Mouse (Mus musculus): ENCODE data around the gene Gde1. TPM values are rescaled to one million over a fixed set of nuclear protein-coding genes. Genes with fewer than 3 reads are reported as not detected.

Gene Gde1
- polyA plus RNA-seq, 1 experiment from 2014 or later, result 204 TPM

- peak; percentile 94 for DNase-seq (ENCODE audit: low spot score)
- Histone ChIP-seq H3K4me1 (replicated peaks; ENCODE audit: control insufficient read depth, insufficient read depth) (peaks cover 3% of the 10 kb centered on the region; the same call in 1 of the 2 replicates), H3K27ac (replicated peaks) (no peak within 1 kb of the TSS), H3K9ac (ENCODE audit: low read length) (peak within 1 kb of the TSS; percentile 69), H3K4me2 (replicated peaks; ENCODE audit: low read depth) (peak within 1 kb of the TSS; percentile 91), H3K4me3 (ENCODE audit: low read depth, low read length) (peak within 1 kb of the TSS; percentile 76), H3K27me3 (ENCODE audit: control insufficient read depth, insufficient read depth, low read length) (no peaks in the 10 kb centered on the region), H3K36me3 (ENCODE audit: control insufficient read depth, insufficient read depth, low read length) (no peaks in the 10 kb centered on the region), H3K9me3 (ENCODE audit: control insufficient read depth, low read length) (no peaks in the 10 kb centered on the region)
- WGBS, result under 1% methylated on average over 47 of the region's 48 CpGs
- TF ChIP-seq EP300 (optimal IDR thresholded peaks at IDR 0.05) (no peak), CTCF (IDR thresholded peaks at IDR 0.05; ENCODE audit: low read depth) (peak; percentile 23)
- peak; percentile 95 for ATAC-seq (ENCODE audit: low FRiP score, low TSS enrichment)
These were observed 6.9 kb upstream of the Gde1 start, which contains the start of gene Ccp110 for GRCm38 (mm10) chr7:118712228-118713173. Gene Ccp110 (plus strand): TSS chr7:118712552.

DNA sequence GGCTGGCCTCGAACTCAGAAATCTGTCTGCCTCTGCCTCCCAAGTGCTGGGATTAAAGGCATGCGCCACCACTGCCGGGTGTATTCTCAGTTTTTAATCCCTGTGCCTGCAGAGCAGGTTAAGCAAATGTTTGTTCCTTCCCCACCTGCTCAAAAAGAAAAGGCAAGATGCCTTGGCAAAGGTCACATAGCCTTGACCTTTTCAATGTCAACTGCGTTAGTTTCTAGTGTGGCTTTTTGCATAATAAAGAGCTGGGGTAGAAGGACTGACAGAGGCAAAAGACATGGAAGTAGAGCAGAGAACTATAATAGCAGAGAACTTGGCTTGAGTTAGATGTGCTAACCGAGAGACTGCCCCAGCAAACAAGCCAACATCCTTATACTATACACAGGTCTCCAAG is 5.2 kb upstream of the Gde1 start:
- WGBS, result 56% methylated on average over 5 of the region's 5 CpGs
- Histone ChIP-seq H3K27me3 (ENCODE audit: control insufficient read depth, insufficient read depth, low read length) (no peaks in the 10 kb centered on the region), H3K27ac (replicated peaks) (no peak overlapping the region), H3K4me2 (replicated peaks; ENCODE audit: low read depth) (no peak overlapping the region), H3K4me1 (replicated peaks; ENCODE audit: control insufficient read depth, insufficient read depth) (peaks cover 3% of the 10 kb centered on the region), H3K9me3 (ENCODE audit: control insufficient read depth, low read length) (no peaks in the 10 kb centered on the region), H3K4me3 (ENCODE audit: low read depth, low read length) (no peak overlapping the region), H3K9ac (ENCODE audit: low read length) (no peak overlapping the region), H3K36me3 (ENCODE audit: control insufficient read depth, insufficient read depth, low read length) (no peaks in the 10 kb centered on the region)
- no peak for ATAC-seq (ENCODE audit: low FRiP score, low TSS enrichment)
- TF ChIP-seq CTCF (IDR thresholded peaks at IDR 0.05; ENCODE audit: low read depth) (no peak), EP300 (optimal IDR thresholded peaks at IDR 0.05) (no peak)
- DNase-seq (ENCODE audit: low spot score), result no peak

- Histone ChIP-seq H3K27ac (replicated peaks) (no peak overlapping the region), H3K27me3 (ENCODE audit: control insufficient read depth, insufficient read depth, low read length) (no peaks in the 10 kb centered on the region), H3K36me3 (ENCODE audit: control insufficient read depth, insufficient read depth, low read length) (no peaks in the 10 kb centered on the region), H3K9me3 (ENCODE audit: control insufficient read depth, low read length) (no peaks in the 10 kb centered on the region), H3K4me1 (replicated peaks; ENCODE audit: control insufficient read depth, insufficient read depth) (peaks cover 1% of the 10 kb centered on the region), H3K9ac (ENCODE audit: low read length) (no peak overlapping the region), H3K4me3 (ENCODE audit: low read depth, low read length) (no peak overlapping the region), H3K4me2 (replicated peaks; ENCODE audit: low read depth) (no peak overlapping the region)
- 68% methylated on average over 4 of the region's 4 CpGs for WGBS
- DNase-seq (ENCODE audit: low spot score), result peak; percentile 80
- TF ChIP-seq CTCF (IDR thresholded peaks at IDR 0.05; ENCODE audit: low read depth), result no peak
- TF ChIP-seq EP300 (optimal IDR thresholded peaks at IDR 0.05), result no peak
- ATAC-seq (ENCODE audit: low FRiP score, low TSS enrichment), result no peak
These were observed 2.4 kb upstream of the Gde1 start for GRCm38 (mm10) chr7:118708002-118708401.

DNA sequence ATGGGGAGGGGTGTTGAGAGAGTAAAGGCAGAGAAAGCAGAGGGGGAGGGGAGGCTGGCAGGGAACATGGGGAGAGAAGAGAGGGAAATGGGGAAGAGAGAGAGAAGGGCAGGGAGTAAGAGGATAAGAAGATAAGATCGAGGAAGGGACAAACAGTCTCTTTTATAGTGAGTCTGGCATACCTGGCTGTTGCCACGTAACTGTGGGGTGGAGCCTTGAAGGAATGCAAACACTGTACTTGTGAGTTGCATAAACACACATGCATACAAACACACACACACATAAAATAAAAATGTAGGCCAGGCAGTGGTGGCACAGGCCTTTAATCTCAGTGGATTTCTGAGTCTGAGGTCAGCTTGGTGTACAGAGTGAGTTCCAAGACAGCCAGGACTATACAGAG is 1.6 kb upstream of the Gde1 start:
- 51% methylated on average over 2 of the region's 2 CpGs for WGBS
- H3K27ac ChIP-seq (replicated peaks), result no peak overlapping the region; the same call in 1 of the 2 replicates
- ATAC-seq (ENCODE audit: low FRiP score, low TSS enrichment) (peak; percentile 13; the same call in 1 of the 2 replicates), DNase-seq (ENCODE audit: low spot score) (peak; percentile 66)
- no peaks in the 10 kb centered on the region for H3K36me3 ChIP-seq (ENCODE audit: control insufficient read depth, insufficient read depth, low read length)
- H3K4me2 ChIP-seq (replicated peaks; ENCODE audit: low read depth), result no peak overlapping the region
- H3K4me3 ChIP-seq (ENCODE audit: low read depth, low read length), result no peak overlapping the region
- H3K9ac ChIP-seq (ENCODE audit: low read length), result no peak overlapping the region
- H3K27me3 ChIP-seq (ENCODE audit: control insufficient read depth, insufficient read depth, low read length), result no peaks in the 10 kb centered on the region
- no peaks in the 10 kb centered on the region; the same call in none of the 2 replicates for H3K4me1 ChIP-seq (replicated peaks; ENCODE audit: control insufficient read depth, insufficient read depth)
- no peaks in the 10 kb centered on the region for H3K9me3 ChIP-seq (ENCODE audit: control insufficient read depth, low read length)
- no peak for TF ChIP-seq CTCF (IDR thresholded peaks at IDR 0.05; ENCODE audit: low read depth)

GRCm38 (mm10) chr7:118706488-118706887 is 910 bp upstream of the Gde1 start:
- ATAC-seq (ENCODE audit: low FRiP score, low TSS enrichment) (no peak), DNase-seq (ENCODE audit: low spot score) (no peak)
- Histone ChIP-seq H3K9ac (ENCODE audit: low read length) (no peak overlapping the region), H3K27me3 (ENCODE audit: control insufficient read depth, insufficient read depth, low read length) (no peaks in the 10 kb centered on the region), H3K4me1 (replicated peaks; ENCODE audit: control insufficient read depth, insufficient read depth) (no peaks in the 10 kb centered on the region; the same call in none of the 2 replicates), H3K27ac (replicated peaks) (peak overlapping the region; percentile 36; the same call in 1 of the 2 replicates), H3K36me3 (ENCODE audit: control insufficient read depth, insufficient read depth, low read length) (no peaks in the 10 kb centered on the region), H3K9me3 (ENCODE audit: control insufficient read depth, low read length) (no peaks in the 10 kb centered on the region), H3K4me3 (ENCODE audit: low read depth, low read length) (no peak overlapping the region), H3K4me2 (replicated peaks; ENCODE audit: low read depth) (no peak overlapping the region)
- TF ChIP-seq CTCF (IDR thresholded peaks at IDR 0.05; ENCODE audit: low read depth) (no peak), EP300 (optimal IDR thresholded peaks at IDR 0.05) (no peak)
- 92% methylated on average over 5 of the region's 5 CpGs for WGBS

- Histone ChIP-seq H3K4me3 (ENCODE audit: low read depth, low read length) (peak overlapping the region; percentile 75), H3K27me3 (ENCODE audit: control insufficient read depth, insufficient read depth, low read length) (no peaks in the 10 kb centered on the region), H3K4me2 (replicated peaks; ENCODE audit: low read depth) (peak overlapping the region; percentile 80), H3K9me3 (ENCODE audit: control insufficient read depth, low read length) (no peaks in the 10 kb centered on the region), H3K4me1 (replicated peaks; ENCODE audit: control insufficient read depth, insufficient read depth) (no peaks in the 10 kb centered on the region; the same call in none of the 2 replicates), H3K27ac (replicated peaks) (peak overlapping the region; percentile 94), H3K9ac (ENCODE audit: low read length) (peak overlapping the region; percentile 87; the same call in 1 of the 2 replicates), H3K36me3 (ENCODE audit: control insufficient read depth, insufficient read depth, low read length) (no peaks in the 10 kb centered on the region)
- 34% methylated on average over 6 of the region's 6 CpGs for WGBS
- ATAC-seq (ENCODE audit: low FRiP score, low TSS enrichment) (no peak), DNase-seq (ENCODE audit: low spot score) (no peak)
- TF ChIP-seq EP300 (optimal IDR thresholded peaks at IDR 0.05), result no peak
- TF ChIP-seq CTCF (IDR thresholded peaks at IDR 0.05; ENCODE audit: low read depth), result no peak
These were observed 473 bp upstream of the Gde1 start for GRCm38 (mm10) chr7:118706051-118706450.
